Mouse (Mus musculus) heart, adult 18-20 months (tissue): ENCODE measurements around the gene Cd209g. TPM values are rescaled to one million over a fixed set of nuclear protein-coding genes. Genes with fewer than 3 reads are reported as not detected.
"Not testable (repeated sequence)": the region's sequence is repeated elsewhere in the genome, so short reads cannot be mapped to it uniquely, and the experiment has no call there.

Experiments used
- DNase-seq, 2 experiments: peaks; one replicate each; pipeline ENCODE4 v3.0.0; 2021 to 2022; ENCODE audit warnings: mixed read lengths in 1 of 2
- long read RNA-seq, 2 experiments: library from polyadenylated mRNA; stranded (forward); transcript quantifications; one replicate each; pipeline ENCODE4 v2.0.0; 2021
- total RNA-seq, 2 experiments: library from RNA; stranded (reverse); gene quantifications; 2 replicates each; pipeline ENCODE4 v1.2.3; 2021

Cd209g gene
- under 1 TPM; 0.37 to 0.64 TPM for total RNA-seq
- long read RNA-seq, experiment 1, partial matches to known transcripts, result 1 of 2 reads
- long read RNA-seq, experiment 1, other reads (novel, unspliced or antisense), result 1 of 2 reads
- long read RNA-seq, experiment 2, result 0 reads

DNA sequence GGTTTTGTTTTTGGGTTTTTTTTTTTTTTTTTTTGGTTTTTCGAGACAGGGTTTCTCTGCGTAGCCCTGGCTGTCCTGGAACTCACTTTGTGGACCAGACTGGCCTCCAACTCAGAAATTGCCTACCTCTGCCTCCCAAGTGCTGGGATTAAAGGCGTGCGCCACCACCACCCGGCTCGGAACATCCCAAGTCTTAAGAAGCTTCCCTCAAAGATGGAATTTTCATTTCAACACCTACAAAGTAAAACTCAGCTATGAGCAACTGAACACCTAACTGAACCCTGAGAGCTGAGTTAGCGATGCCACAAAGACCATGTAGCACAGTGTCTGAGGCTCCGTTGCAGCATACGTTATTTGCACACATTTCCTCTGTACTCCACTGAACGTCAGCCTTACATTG lies at the start of gene Cd209g:
Gene Cd209g, plus strand, starts transcription at position 301 of the 400 bp plus-strand sequence.
- DNase-seq, result no peak

DNA sequence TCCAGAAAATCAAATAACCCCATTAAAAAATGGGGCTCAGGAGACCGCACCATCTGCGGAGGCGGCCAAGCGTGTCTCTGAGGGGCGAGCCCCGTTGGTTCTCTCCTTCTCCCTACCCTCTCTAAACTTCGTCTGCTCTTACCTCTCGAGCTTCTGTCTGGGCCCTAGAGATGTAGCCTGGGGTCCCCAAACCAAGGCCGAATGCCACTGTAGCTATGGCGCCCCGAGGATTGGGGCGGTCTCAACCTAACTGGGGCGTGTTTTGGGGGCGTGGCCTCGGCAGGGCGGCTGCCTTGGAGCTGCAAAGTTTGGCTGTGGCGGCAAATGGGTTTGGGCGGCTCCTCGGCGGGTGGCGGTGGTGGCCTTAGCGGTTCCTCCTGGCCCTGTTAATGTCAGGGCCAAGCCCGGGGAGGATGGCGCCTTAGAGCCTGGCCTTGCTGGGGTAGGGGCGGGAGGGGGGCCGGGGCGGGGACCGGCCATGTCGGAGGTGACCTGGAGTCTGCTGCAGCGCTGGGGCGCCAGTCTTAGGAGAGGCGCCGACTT lies 46.6 kb upstream of the Cd209g start:
- peak in 1 of 2 experiments; percentile 39 for DNase-seq

DNA sequence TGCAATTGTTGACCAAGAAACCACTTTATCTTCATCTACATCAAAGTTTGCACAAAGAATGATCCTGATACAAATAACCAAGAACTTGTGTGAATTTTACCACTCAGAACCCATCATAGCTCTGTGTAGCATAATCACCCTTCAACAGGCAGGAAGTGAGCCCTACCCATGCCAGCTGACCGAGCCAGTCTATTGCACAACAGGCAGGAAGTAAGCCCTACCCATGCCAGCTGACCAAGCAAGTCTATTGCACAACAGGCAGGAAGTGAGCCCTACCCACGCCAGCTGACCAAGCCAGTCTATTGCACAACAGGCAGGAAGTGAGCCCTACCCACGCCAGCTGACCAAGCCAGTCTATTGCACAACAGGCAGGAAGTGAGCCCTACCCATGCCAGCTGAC lies 45.4 kb upstream of the Cd209g start:
- not testable (repeated sequence) for DNase-seq

DNA sequence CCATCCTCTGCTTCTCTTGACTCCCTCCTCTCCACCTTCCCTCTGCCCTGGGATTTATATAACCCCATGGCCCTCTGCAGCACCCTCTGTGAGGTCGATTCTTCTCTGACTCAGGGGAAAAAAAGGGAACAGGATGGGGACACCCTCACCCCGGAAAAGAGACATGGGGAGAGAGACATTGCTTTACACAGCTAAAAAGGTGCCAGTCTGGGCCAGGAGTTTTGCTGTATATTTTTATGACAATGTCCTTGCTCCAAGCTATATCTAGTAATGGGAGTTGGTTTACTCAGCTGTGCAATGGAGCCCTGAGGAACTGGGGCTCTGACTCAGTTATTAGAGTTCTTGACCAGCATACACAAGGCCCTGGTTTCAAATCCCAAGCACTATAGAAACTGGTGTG lies 28.2 kb upstream of the Cd209g start, which contains the start of gene Cd209f:
Gene Cd209f, minus strand, starts transcription at position 101 of the 400 bp plus-strand sequence.
- DNase-seq, result not testable (repeated sequence)

DNA sequence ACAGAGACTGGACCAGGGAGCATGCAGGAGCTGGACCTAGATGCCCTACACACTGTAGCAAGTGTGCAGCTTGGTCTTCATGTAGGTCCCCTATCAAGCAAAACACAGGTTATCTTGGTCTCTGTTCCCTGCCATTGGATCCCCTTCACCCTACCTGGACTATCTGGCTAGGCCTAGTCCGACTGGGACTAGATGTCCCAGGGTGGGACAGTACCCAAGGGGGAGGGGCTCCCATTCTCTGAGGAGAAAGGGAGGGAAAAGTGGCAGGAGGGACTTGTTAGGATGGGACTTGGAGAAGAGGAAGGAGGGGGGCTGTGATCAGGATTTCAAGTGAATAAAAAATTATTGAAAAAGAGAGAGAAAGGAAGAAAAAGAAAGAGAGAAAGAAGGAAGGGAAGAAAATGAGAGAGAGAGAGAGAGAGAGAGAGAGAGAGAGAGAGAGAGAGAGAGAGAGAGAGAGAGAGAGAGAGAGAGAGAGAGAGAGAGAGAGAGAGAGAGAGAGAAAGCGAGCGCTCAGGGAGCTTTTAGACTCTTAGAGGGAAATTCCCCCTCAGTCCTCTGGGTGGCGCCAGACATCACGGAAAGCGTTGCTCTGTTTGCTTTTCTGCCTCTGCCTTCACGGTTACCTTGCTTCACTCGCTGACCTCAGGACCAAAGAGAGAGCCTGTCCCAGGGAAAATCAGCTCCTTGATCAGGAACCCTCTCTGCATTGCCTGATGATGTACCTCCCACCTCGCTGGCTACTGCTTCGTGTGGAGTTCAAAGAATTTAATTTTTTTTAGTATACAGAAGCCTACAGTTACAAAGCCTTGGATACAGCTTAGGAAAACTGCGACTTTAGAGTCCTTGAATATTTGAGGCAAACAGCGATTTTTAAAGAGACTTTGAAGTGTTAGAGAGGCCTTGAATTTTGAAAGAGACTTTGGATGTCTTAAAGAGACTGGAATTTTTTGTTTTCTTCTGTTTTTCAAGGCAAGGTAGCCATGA lies 6.1 kb downstream of the Cd209g start:
- peak; percentile 61 to 83 for DNase-seq

DNA sequence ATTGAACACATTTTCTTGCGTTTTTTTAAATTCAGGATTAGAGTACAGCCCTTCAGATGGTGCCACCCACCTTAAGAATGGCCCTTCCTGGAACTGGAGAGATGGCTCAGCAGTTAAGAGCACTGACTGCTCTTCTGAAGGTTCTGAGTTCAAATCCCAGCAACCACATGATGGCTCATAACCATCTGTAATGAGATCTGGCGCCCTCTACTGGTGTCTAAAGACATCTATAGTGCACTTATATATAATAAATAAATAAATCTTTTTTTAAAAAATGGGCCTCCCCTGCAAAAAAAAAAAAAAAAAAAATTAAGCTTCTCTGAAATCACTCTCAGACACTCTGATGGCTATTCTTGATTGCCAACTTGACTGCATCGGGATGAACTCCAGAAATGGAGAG lies 7.8 kb downstream of the Cd209g start:
- no peak for DNase-seq

DNA sequence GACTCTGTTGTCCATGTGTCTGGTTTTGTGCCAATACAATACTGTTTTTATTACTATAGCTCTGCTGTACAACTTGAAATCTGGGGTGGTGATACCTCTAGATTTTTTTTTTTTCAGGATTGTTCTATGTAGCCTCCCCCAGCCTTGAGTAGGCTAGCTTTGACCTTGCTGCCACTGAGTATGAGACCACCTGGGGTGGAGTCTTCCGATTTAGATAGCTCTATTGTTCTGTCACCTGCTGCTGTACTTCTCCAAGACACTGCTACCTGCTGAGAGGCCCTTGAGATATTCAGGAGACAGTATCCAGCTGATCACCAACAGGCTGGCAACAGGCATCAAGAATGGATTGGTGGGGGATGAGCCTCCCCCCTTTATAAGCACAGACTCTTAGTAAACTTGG lies 13.4 kb downstream of the Cd209g start:
- no peak for DNase-seq

DNA sequence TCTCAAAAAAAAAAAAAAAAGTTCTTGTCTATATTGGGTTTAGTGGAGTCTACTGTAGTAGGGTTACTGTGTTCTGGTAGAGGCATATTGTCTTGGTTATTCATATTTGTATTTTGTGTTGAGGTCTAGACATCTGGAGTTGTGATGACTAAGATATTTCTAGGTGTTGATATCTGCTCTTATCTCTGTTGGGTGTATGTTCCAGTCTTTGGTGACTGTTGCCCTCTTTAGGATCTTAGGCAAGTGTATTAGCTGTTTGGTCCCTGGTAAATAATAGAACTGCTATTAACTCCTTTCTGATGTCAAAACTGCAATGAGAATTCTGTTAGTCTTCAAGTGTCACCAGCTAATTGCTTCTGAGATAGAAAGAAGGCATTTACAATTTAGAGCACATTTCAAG lies 21.0 kb downstream of the Cd209g start:
- no peak for DNase-seq

DNA sequence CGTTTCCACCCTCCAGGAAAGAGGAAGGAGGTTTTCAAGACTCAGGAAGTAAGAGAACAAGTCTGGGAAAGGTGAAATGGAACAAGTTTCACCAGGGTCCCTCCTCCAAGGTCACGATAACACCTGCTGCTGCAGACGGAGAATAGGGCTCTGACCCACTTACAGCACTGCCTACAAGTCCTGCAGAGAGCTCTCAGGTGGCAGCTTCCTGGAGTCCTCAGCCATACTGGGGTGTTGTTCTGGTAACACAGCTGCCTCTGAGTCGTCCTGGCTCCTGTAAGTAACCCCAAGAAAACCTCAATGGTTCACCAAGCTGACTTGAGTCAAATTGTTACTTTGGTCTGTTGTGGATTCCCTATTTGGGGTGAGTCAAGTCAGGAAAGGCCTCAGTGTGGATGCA lies 28.9 kb downstream of the Cd209g start:
- no peak for DNase-seq

DNA sequence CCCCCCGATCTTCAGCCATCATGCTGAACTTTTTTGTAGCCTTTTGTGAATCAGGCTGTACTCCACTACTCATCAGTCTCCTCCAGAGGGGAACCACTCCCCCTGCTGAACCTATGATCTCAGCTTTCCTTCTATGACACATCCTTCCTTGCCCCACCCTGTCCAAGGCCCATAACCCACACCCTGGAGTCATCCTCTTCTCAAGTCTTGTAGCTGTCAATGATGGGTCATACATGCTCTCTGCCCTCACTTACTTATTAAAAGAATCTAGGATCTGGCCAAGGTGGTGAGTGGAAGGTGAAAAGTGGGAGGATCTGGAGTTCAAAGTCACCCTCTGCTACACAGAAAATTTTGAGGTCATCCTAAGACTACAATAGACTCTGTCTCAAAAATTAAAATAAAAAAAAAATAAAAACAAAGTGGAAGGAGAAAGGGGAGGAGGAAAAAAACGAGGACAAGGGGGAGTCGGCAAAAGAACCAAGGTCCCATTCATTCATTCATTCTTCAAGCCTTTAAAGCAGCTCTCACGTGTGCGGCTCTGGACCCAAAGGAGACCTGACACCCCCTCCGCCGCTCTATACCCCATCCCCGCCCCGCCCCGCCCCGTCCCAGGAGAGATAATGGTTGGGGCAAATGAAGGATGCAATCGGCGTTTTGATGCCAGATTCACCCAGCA lies 31.4 kb downstream of the Cd209g start:
- peak in 1 of 2 experiments; percentile 8 for DNase-seq

DNA sequence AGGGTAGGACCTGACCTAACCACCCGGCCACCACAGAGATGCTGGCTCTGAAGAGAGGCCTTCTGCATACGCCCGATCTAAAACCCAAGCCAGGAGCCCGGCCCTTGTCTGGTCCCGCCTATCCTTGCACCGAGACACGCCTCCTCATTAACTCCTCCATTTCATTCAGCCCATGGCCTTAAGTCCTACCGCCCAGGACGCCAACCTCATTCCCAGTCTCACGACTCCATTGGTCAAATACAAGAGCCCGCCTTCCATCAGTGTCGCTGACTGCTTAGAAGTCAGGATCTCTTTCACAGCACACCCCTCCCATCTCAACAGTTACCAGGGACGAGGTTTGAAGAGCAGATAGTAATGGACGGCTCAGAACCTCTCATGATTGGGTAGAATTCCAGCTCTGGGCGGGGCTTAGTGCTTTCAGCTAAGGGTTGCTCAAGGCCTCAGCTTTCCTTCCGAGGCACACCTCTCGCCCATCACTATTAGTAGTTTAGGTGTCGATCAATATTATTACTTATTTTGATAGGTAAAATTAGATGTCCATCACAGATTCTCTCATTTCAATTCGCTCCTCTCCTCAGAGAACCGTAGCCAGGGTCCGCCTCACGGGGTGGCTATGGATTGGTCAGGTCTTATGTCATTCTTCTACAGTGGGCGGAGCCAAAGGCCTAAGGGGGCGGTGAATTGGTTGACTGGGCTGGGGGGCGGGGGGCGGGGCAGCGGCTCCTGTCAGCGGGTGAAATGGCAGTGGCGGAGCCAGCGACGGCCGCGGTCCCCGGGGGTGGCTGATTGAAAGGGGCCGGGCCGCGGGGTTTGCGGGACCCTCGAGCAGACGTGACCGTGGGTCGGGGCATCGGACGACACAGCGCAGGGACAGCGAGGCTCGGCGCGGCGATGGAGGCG lies 32.2 kb downstream of the Cd209g start, which contains the start of gene Evi5l:
Gene Evi5l, plus strand, starts transcription at position 716 of the 900 bp plus-strand sequence.
- DNase-seq, result peak; percentile 100

DNA sequence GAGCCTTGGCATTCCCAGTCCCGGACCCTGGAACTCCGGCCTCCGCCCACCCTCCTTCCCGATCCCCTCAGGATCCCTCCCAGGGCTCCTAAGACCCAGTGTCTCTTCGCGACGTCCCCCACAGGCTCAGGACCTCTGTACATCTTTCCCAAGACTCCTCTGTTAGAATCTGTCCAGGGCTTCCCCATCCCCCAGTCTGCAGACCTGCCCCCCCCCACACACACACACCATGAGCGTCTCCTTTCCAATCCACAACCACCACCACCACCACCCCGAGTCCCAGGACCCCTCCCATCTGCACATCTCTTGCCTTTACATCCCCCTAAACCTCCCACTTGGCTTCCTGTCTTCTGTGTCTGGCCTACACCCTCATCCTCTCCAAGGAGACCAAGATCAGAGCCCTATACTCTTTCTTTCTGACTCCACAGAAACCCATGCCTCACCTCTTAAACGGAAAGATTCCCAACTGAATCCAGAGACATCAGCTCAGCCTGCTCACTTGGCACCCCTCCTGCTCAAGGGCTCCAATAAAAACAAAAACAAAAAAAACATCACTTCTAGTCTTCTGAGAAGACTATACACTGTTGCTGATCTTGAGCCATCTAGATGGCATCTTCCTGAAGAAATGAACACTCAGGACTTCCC lies 33.1 kb downstream of the Cd209g start:
- peak in 1 of 2 experiments; percentile 16 for DNase-seq

DNA sequence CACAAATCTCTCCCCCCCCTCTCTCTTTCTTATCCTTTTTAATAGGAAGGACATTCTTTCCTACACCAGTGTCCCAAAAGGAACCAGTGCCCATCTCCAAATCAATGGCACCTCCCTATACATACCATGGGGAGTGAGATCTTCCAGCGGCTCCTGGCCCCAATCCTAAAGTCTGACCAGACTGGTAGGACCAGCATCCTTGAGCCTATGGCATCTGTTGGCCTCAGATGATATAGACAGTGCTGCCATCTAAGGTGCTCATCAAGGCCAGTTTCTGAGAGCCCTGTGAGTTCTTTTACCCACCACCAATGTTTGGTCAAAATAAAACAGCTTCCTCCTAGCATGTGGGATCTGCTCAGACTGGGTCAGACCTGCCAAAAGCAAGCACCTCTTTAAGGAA lies 34.0 kb downstream of the Cd209g start:
- DNase-seq, result no peak

DNA sequence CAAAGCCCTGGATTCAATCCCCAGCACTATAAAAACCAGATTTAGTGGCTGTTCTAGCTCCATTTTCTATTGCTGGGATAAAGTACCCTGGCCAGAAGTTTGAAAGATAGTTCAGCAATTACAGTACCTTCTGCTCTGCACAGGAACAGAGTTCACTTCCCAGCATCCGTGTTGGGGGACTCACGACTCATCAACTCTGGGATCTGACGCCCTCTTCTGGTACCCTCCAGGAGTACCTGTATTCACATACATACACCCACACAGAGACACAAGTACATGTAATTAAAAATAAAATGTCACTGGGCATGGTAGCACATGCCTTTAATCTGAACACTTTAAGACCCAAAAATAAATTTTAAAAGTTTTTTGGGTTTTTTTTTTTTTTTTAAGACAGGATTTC lies 38.6 kb downstream of the Cd209g start:
- DNase-seq, result no peak

DNA sequence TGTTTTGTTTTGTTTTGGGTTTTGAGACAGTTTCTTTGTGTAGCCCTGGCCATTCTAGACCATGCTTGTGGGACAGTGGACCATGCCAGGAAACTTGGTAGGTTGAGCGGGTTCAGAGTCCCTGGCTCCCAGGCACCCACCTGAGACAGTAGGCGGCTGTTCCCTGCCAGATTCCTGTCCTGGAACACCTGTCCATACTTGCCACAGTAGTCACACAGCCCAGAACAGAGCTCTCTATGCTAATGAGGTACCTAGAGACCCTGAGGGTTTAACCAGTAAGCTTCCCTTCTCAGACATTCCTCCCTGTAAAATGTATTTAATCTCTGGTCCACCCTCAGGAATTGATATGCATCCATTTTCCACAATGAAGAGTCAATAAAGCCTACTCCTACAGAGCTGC lies 40.1 kb downstream of the Cd209g start:
- DNase-seq, result no peak

DNA sequence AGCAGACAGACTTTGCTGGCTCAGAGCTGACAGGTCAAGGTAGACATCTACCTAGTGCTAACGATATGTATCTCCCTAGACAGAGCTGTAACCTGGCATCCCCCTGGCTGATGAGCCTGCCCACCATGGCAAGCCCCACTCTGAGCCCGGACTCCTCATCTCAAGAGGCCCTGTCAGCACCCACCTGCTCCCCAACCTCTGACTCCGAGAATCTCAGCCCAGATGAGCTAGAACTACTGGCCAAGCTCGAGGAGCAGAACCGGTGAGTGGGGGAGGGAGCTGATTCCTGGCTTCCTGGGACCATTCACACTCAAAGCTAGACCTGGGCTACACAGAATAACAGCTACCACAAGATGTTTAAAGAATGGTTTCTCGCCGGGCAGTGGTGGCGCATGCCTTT lies 49.5 kb downstream of the Cd209g start:
- no peak for DNase-seq

DNA sequence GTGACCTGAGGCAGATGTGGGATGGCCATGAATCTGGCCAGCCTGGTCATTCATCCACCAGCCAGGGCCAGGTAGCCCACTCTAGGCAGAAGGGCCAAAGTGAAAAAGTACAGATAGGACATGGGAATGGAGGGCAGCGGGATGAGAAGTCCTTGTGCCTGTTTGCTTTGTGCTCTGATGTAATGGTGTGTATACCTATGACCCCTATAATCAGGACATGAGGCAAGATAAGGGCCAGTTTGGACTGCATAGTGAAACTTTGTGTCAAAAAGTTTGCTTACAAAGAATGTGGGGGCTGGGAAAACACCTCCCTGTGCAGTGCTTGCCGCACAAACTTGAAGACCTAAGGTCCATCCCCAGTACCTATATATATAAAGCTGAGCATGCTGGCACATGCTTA lies 52.3 kb downstream of the Cd209g start:
- no peak for DNase-seq
